Mouse (Mus musculus): ENCODE measurements at regions not wholly inside any gene's neighbourhood (a gene's known extent, or its start where the extent isn't known, plus 50 kb on each side); places are given as distances from the start of the nearest gene placed in this dataset.

GRCm38 (mm10) chr5:119580798-119581197, 89.7 kb upstream of the Tbx3 start:
- H3K9ac ChIP-seq (ENCODE audit: low read depth, low read length) = no peak overlapping the region
- H3K27me3 ChIP-seq (replicated peaks; ENCODE audit: control insufficient read depth, insufficient read depth, low read length) = no peaks in the 10 kb centered on the region
- H3K9me3 ChIP-seq (ENCODE audit: control insufficient read depth) = no peaks in the 10 kb centered on the region
- H3K4me2 ChIP-seq (replicated peaks; ENCODE audit: low read depth) = no peak overlapping the region
- WGBS = 19% methylated on average over 2 of the region's 2 CpGs
- H3K4me1 ChIP-seq (replicated peaks; ENCODE audit: control insufficient read depth, insufficient read depth, low read length) = 0 out of 2 replicates have a peak, but pooled peaks cover 4% of the 10 kb centered on the region
- ATAC-seq = no peak
- no peaks in the 10 kb centered on the region for H3K36me3 ChIP-seq (ENCODE audit: control insufficient read depth, insufficient read depth)
- no peak overlapping the region for H3K4me3 ChIP-seq (ENCODE audit: low read depth, low read length)
- H3K27ac ChIP-seq (ENCODE audit: low read depth, low read length) = no peak overlapping the region
- no peak for TF ChIP-seq CTCF (IDR thresholded peaks at IDR 0.05; ENCODE audit: low read depth)

GRCm38 (mm10) chr5:119584389-119584788, 86.1 kb upstream of the Tbx3 start:
- TF ChIP-seq CTCF (IDR thresholded peaks at IDR 0.05; ENCODE audit: low read depth) = no peak
- WGBS = 82% methylated on average over 2 of the region's 2 CpGs
- Histone ChIP-seq H3K36me3 (ENCODE audit: control insufficient read depth, insufficient read depth) (no peaks in the 10 kb centered on the region), H3K4me3 (ENCODE audit: low read depth, low read length) (no peak overlapping the region), H3K4me2 (replicated peaks; ENCODE audit: low read depth) (no peak overlapping the region), H3K9ac (ENCODE audit: low read depth, low read length) (no peak overlapping the region), H3K9me3 (ENCODE audit: control insufficient read depth) (no peaks in the 10 kb centered on the region), H3K27me3 (replicated peaks; ENCODE audit: control insufficient read depth, insufficient read depth, low read length) (no peaks in the 10 kb centered on the region), H3K27ac (ENCODE audit: low read depth, low read length) (no peak overlapping the region), H3K4me1 (replicated peaks; ENCODE audit: control insufficient read depth, insufficient read depth, low read length) (peaks cover 8% of the 10 kb centered on the region; the same call in 1 of the 2 replicates)
- ATAC-seq = no peak

- H3K9ac ChIP-seq (ENCODE audit: low read depth, low read length) = no peak overlapping the region
- H3K27ac ChIP-seq (ENCODE audit: low read depth, low read length) = no peak overlapping the region
- H3K4me1 ChIP-seq (replicated peaks; ENCODE audit: control insufficient read depth, insufficient read depth, low read length) = peaks cover 8% of the 10 kb centered on the region; the same call in 1 of the 2 replicates
- ATAC-seq = no peak
- H3K9me3 ChIP-seq (ENCODE audit: control insufficient read depth) = no peaks in the 10 kb centered on the region
- H3K27me3 ChIP-seq (replicated peaks; ENCODE audit: control insufficient read depth, insufficient read depth, low read length) = no peaks in the 10 kb centered on the region
- H3K36me3 ChIP-seq (ENCODE audit: control insufficient read depth, insufficient read depth) = no peaks in the 10 kb centered on the region
- TF ChIP-seq CTCF (IDR thresholded peaks at IDR 0.05; ENCODE audit: low read depth) = no peak
- WGBS = 92% methylated on average over 5 of the region's 5 CpGs
- no peak overlapping the region for H3K4me3 ChIP-seq (ENCODE audit: low read depth, low read length)
- no peak overlapping the region for H3K4me2 ChIP-seq (replicated peaks; ENCODE audit: low read depth)
Measured at GRCm38 (mm10) chr5:119584914-119585313, 85.6 kb upstream of the Tbx3 start.

- Histone ChIP-seq H3K9me3 (ENCODE audit: control insufficient read depth) (no peaks in the 10 kb centered on the region), H3K9ac (ENCODE audit: low read depth, low read length) (no peak overlapping the region), H3K36me3 (ENCODE audit: control insufficient read depth, insufficient read depth) (no peaks in the 10 kb centered on the region), H3K4me2 (replicated peaks; ENCODE audit: low read depth) (no peak overlapping the region), H3K4me1 (replicated peaks; ENCODE audit: control insufficient read depth, insufficient read depth, low read length) (peaks cover 5% of the 10 kb centered on the region; the same call in 1 of the 2 replicates), H3K4me3 (ENCODE audit: low read depth, low read length) (no peak overlapping the region), H3K27ac (ENCODE audit: low read depth, low read length) (no peak overlapping the region), H3K27me3 (replicated peaks; ENCODE audit: control insufficient read depth, insufficient read depth, low read length) (no peaks in the 10 kb centered on the region)
- no peak for ATAC-seq
- WGBS = 76% methylated on average over 12 of the region's 12 CpGs
- TF ChIP-seq CTCF (IDR thresholded peaks at IDR 0.05; ENCODE audit: low read depth) = no peak
Measured at GRCm38 (mm10) chr5:119586391-119587058, 83.9 kb upstream of the Tbx3 start.

- Histone ChIP-seq H3K4me2 (replicated peaks; ENCODE audit: low read depth) (no peak overlapping the region), H3K9me3 (ENCODE audit: control insufficient read depth) (no peaks in the 10 kb centered on the region), H3K4me1 (replicated peaks; ENCODE audit: control insufficient read depth, insufficient read depth, low read length) (peaks cover 5% of the 10 kb centered on the region; the same call in 1 of the 2 replicates), H3K27me3 (replicated peaks; ENCODE audit: control insufficient read depth, insufficient read depth, low read length) (no peaks in the 10 kb centered on the region), H3K27ac (ENCODE audit: low read depth, low read length) (no peak overlapping the region), H3K36me3 (ENCODE audit: control insufficient read depth, insufficient read depth) (no peaks in the 10 kb centered on the region), H3K9ac (ENCODE audit: low read depth, low read length) (no peak overlapping the region), H3K4me3 (ENCODE audit: low read depth, low read length) (no peak overlapping the region)
- TF ChIP-seq CTCF (IDR thresholded peaks at IDR 0.05; ENCODE audit: low read depth) = no peak
- ATAC-seq = no peak
- 64% methylated on average over 12 of the region's 12 CpGs for WGBS
Measured at GRCm38 (mm10) chr5:119587239-119587811, 83.1 kb upstream of the Tbx3 start.

- Histone ChIP-seq H3K4me2 (replicated peaks; ENCODE audit: low read depth) (peak overlapping the region; percentile 13), H3K27ac (ENCODE audit: low read depth, low read length) (no peak overlapping the region), H3K4me3 (ENCODE audit: low read depth, low read length) (no peak overlapping the region), H3K27me3 (replicated peaks; ENCODE audit: control insufficient read depth, insufficient read depth, low read length) (no peaks in the 10 kb centered on the region), H3K9me3 (ENCODE audit: control insufficient read depth) (no peaks in the 10 kb centered on the region), H3K9ac (ENCODE audit: low read depth, low read length) (no peak overlapping the region), H3K36me3 (ENCODE audit: control insufficient read depth, insufficient read depth) (no peaks in the 10 kb centered on the region), H3K4me1 (replicated peaks; ENCODE audit: control insufficient read depth, insufficient read depth, low read length) (peaks cover 5% of the 10 kb centered on the region; the same call in 1 of the 2 replicates)
- ATAC-seq = no peak
- no peak for TF ChIP-seq CTCF (IDR thresholded peaks at IDR 0.05; ENCODE audit: low read depth)
- 22% methylated on average over 9 of the region's 9 CpGs for WGBS
Measured at GRCm38 (mm10) chr5:119588340-119589272, 81.9 kb upstream of the Tbx3 start.
